Mouse (Mus musculus) left cerebral cortex, adult 2 months (tissue): ENCODE data around the gene Ap1b1. TPM values are rescaled to one million over a fixed set of nuclear protein-coding genes. Genes with fewer than 3 reads are reported as not detected.
A peak's percentile ranks its signal among the peaks of the same experiment; 100 is the strongest.

Experiments used
- DNase-seq, 2 experiments: peaks; one replicate each; pipeline ENCODE4 v3.0.0; 2021 to 2022; ENCODE audit warnings: low spot score in 2 of 2, mixed read lengths in 1 of 2; ENCODE audit errors: extremely low spot score in 1 of 2
- H3K27ac ChIP-seq: fragments of 200-600 bp; 2 replicates; pipeline ENCODE4 v1.8.1; 2022
- H3K4me3 ChIP-seq: fragments of 200-600 bp; 2 replicates; pipeline ENCODE4 v1.8.1; 2022
- CTCF ChIP-seq: fragments of 200-600 bp; IDR thresholded peaks from 2 replicates; pipeline ENCODE4 v1.8.1; 2022; ENCODE audit warnings: antibody characterized with exemption, mild to moderate bottlenecking, moderate library complexity
- intact Hi-C: fragments of 180-260 bp; cut with DNase I; formaldehyde crosslinking; loops from one replicate; pipeline ENCODE4 v1.15.1; 2025
- total RNA-seq, 2 experiments: library from RNA; stranded (reverse); gene quantifications; 2 replicates each; pipeline ENCODE4 v1.2.3; 2021

Ap1b1 gene
- total RNA-seq, 2 experiments from 2014 or later = 156 to 177 TPM

DNA sequence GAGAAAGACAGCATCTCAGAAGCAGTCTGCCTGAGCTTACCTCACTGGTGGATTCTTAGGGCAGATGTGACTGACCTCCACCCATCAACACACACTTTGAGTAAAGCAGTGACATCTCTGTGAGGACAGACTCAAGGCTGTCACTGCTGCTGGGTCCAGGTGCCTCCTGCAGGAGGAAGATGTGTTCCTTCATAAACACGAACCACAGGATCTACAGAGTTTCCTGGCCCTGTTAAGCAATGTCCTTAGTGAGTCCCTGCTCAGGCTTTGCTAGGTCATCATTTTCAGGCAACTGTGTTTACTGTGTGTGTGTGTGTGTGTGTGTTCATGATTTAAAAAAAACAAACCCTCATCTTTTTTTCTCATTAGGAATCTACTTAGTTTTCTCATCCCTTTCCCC is 24.9 kb downstream of the Ap1b1 start:
- H3K4me3 ChIP-seq = no peak overlapping the region
- H3K27ac ChIP-seq = no peak overlapping the region
- DNase-seq = no peak
- no peak for TF ChIP-seq CTCF
- intact Hi-C loops = no loop called here

GRCm38 (mm10) chr11:5012213-5012715 is 25.6 kb downstream of the Ap1b1 start:
- intact Hi-C loops = no loop called here
- DNase-seq = no peak
- Histone ChIP-seq H3K4me3 (no peak overlapping the region), H3K27ac (0 out of 2 replicates have a peak overlapping the region, but pooled peaks have one; percentile 32)
- no peak for TF ChIP-seq CTCF

- peak; percentile 66 to 76 for DNase-seq
- no peak overlapping the region for H3K4me3 ChIP-seq
- intact Hi-C loops = loop anchor here (1.0 kb wide), 1 partner anchor 50 kb away; the partner anchor contains the start of gene Gas2l1
- no peak overlapping the region for H3K27ac ChIP-seq
- peak; percentile 81 for TF ChIP-seq CTCF
Observed at GRCm38 (mm10) chr11:5015720-5016119, 29.1 kb downstream of the Ap1b1 start.

DNA sequence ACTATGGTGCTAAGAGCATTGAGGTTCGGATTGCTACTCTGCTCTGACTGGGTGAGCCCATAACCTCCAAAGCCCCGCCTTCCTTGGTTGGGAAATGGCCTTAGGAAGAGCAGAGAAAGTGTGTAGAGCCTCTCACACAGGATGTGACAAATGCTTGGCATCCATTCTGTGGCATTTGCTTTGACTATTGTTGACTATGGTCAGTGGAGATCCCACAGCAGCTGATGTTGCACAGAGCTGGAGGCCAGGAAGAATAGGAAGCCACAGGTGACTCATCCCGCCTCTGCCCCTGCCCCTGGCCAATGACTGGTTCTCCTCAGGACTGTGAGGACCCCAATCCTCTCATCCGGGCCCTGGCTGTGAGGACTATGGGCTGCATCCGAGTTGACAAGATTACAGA is 29.7 kb downstream of the Ap1b1 start:
- no peak for DNase-seq
- intact Hi-C loops = no loop called here
- no peak overlapping the region for H3K4me3 ChIP-seq
- H3K27ac ChIP-seq = no peak overlapping the region
- no peak for TF ChIP-seq CTCF

GRCm38 (mm10) chr11:5017506-5017905 is 30.9 kb downstream of the Ap1b1 start:
- no peak overlapping the region for H3K4me3 ChIP-seq
- intact Hi-C loops = no loop called here
- peak; percentile 62 for TF ChIP-seq CTCF
- peak in 1 of 2 experiments; percentile 43 for DNase-seq
- H3K27ac ChIP-seq = no peak overlapping the region

- no peak for DNase-seq
- Histone ChIP-seq H3K4me3 (no peak overlapping the region), H3K27ac (no peak overlapping the region)
- TF ChIP-seq CTCF = no peak
- intact Hi-C loops = no loop called here
Observed at GRCm38 (mm10) chr11:5025108-5025507, 38.5 kb downstream of the Ap1b1 start.

DNA sequence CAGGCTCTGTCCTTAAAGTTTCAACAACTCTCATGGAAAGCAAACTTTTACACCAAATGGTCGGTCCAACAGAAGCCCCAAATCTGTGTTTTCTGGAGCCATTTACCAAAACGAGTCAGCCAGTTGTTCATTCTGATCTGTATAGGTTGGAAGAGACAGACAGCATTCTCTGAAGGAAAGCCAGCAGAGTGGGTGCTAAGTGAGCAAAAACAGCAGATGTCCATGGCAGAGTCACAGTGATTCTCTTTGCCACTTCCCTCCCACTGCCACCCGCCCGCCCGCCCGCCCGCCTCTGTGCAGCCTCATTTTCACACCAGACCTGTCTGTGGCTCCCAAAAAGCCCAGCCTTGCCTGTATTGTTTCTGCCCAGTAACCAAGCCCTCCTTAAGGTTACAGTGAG is 41.6 kb downstream of the Ap1b1 start:
- Histone ChIP-seq H3K27ac (peak overlapping the region; percentile 63), H3K4me3 (no peak overlapping the region)
- intact Hi-C loops = loop anchor here (1.0 kb wide), 1 partner anchor 18 kb away; no protein-coding TSS in a partner anchor
- peak; percentile 31 to 57 for DNase-seq
- no peak for TF ChIP-seq CTCF

GRCm38 (mm10) chr11:5032706-5033105 is 46.1 kb downstream of the Ap1b1 start:
- intact Hi-C loops = no loop called here
- no peak overlapping the region for H3K4me3 ChIP-seq
- DNase-seq = no peak
- H3K27ac ChIP-seq = no peak overlapping the region
- no peak for TF ChIP-seq CTCF

DNA sequence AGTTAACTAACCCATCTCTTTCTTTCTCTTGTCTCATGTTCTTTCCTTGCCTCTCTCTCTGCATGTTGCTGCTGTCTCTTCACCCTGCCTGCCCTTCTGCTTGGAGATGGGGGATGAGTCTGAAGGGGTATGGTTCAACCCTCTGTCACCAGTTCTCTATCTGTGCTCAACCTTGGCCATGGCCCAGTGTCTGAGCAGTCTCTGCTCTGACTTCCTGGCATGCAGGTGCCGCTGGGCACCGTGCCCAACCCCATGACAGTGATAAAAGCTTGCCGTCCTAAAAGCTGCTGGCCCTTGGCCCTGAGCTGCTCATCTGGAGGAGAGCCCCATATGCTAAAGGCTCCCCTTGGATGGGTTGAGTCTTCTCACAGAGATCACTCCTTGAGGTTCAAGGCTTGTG is 46.5 kb downstream of the Ap1b1 start:
- Histone ChIP-seq H3K27ac (no peak overlapping the region), H3K4me3 (no peak overlapping the region)
- intact Hi-C loops = no loop called here
- no peak for TF ChIP-seq CTCF
- DNase-seq = no peak

DNA sequence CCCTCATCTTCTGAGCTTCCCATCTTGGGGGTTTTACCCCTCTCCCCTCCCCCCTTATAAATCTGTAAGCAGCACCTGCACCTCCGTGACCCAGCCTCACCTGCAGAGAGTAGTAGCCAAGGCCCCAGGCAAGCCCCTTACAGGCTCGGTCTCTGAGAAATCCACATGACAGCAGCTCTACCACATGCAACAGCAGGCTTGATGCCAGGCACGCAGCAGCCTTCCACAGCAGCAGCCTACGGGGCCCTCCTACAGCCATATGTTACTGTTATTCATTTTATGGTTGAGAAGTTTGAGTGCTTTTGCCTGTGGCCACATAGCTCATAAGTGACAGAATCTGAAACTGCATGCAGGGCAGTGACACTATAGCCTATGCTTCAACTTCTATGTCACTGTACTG is 48.8 kb downstream of the Ap1b1 start:
- H3K27ac ChIP-seq = peak overlapping the region; percentile 66
- peak; percentile 62 to 72 for DNase-seq
- H3K4me3 ChIP-seq = no peak overlapping the region
- no peak for TF ChIP-seq CTCF
- intact Hi-C loops = loop anchor here (1.0 kb wide), 1 partner anchor 17 kb away; no protein-coding TSS in a partner anchor

DNA sequence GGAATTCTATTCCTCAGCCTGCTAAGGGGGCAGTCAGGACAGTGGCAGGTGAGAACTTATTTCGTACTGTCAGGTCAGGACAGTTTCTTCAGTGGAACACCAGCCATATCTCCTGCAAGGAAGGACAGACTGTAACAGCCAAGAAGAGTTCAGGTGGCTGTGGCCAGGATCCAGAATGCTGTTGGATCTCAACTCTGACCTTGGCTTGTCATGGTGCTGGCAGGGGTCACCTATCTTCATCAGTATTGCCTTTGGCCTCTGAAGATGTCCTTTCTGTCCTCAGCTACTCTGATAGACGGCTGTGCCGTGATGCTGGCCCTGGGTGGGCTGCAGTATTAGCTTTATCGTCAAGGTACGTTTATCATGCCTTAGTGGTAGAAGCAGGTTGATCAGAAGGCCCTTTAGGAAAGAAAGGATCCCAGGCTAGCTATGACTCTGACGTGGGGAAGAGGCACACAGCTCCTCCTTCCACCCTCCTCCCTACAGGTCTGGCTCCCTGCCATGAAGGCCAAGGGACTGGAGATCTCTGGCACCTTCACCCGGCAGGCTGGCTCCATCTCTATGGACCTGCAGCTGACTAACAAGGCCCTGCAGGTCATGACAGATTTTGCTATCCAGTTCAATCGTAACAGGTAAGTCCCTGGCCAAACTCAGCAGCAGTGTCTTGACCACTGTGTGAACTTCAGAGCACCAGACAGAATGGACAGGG is 50.7 kb downstream of the Ap1b1 start:
- intact Hi-C loops = no loop called here
- Histone ChIP-seq H3K4me3 (no peak overlapping the region), H3K27ac (no peak overlapping the region)
- DNase-seq = no peak
- no peak for TF ChIP-seq CTCF

DNA sequence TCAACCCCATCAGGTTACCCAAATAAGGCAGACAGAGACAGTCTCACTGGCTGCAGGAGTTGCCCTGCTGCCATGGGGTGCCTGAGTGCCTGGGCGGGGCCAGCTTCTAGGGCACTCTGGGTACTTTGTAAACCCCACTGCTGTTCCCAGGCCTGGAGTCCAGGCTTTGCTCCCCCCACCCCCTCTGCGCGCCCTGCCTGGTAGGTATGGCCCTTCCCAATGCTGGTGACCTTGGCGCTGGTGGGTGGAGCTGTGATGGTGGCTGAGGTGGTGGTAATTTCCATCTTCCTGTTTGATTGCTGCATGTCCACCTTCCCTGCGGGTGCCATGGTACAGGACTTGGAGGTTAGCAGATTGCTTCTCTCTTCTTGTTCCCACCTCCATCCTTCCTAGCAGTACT is 54.0 kb downstream of the Ap1b1 start:
- DNase-seq = no peak
- Histone ChIP-seq H3K27ac (peak overlapping the region; percentile 85), H3K4me3 (no peak overlapping the region)
- intact Hi-C loops = no loop called here
- no peak for TF ChIP-seq CTCF
